Mouse (Mus musculus) CD4-positive, CD25-positive, alpha-beta regulatory T cell, adult 4 months (primary cell): ENCODE data around the gene Gadd45g. TPM values are rescaled to one million over a fixed set of nuclear protein-coding genes. Genes with fewer than 3 reads are reported as not detected.
"Not testable (repeated sequence)": the region's sequence is repeated elsewhere in the genome, so short reads cannot be mapped to it uniquely, and the experiment has no call there.

ENCODE experiments used
- ATAC-seq: one replicate; pipeline ENCODE4 v1.8.0; 2017
- polyA plus RNA-seq, 2 experiments: library from polyadenylated mRNA; unstranded; fragments of 100-300 nt; shearing (Covaris generic); gene quantifications; one replicate each; pipeline ENCODE4 v1.2.1; 2017

The Gadd45g gene
- polyA plus RNA-seq, 2 experiments from 2014 or later = 13.0 to 18.1 TPM

GRCm38 (mm10) chr13:51834024-51834423 is 12.5 kb upstream of the Gadd45g start:
- ATAC-seq = not testable (repeated sequence)

GRCm38 (mm10) chr13:51834520-51834919 is 12.0 kb upstream of the Gadd45g start:
- ATAC-seq = no peak

GRCm38 (mm10) chr13:51835208-51835607 is 11.3 kb upstream of the Gadd45g start:
- ATAC-seq = not testable (repeated sequence)

- ATAC-seq = peak; percentile 24
Measured at GRCm38 (mm10) chr13:51837402-51837801, 9.1 kb upstream of the Gadd45g start.

- peak; percentile 95 for ATAC-seq
Measured at GRCm38 (mm10) chr13:51839250-51840026, 7.0 kb upstream of the Gadd45g start.

GRCm38 (mm10) chr13:51840702-51841101 is 5.8 kb upstream of the Gadd45g start:
- no peak for ATAC-seq

GRCm38 (mm10) chr13:51841541-51842115 is 4.8 kb upstream of the Gadd45g start:
- no peak for ATAC-seq

- no peak for ATAC-seq
Measured at GRCm38 (mm10) chr13:51842191-51842590, 4.3 kb upstream of the Gadd45g start.

GRCm38 (mm10) chr13:51842773-51843172 is 3.7 kb upstream of the Gadd45g start:
- ATAC-seq = no peak

GRCm38 (mm10) chr13:51843298-51843697 is 3.2 kb upstream of the Gadd45g start:
- no peak for ATAC-seq

GRCm38 (mm10) chr13:51844118-51844517 is 2.4 kb upstream of the Gadd45g start:
- no peak for ATAC-seq

GRCm38 (mm10) chr13:51844661-51845060 is 1.8 kb upstream of the Gadd45g start:
- ATAC-seq = no peak

GRCm38 (mm10) chr13:51845072-51845471 is 1.4 kb upstream of the Gadd45g start:
- no peak for ATAC-seq

GRCm38 (mm10) chr13:51845591-51846191 is 787 bp upstream of the Gadd45g start:
- ATAC-seq = peak; percentile 15

GRCm38 (mm10) chr13:51846868-51847793 is 653 bp downstream of the Gadd45g start:
- ATAC-seq = no peak

- ATAC-seq = peak; percentile 12
Measured at GRCm38 (mm10) chr13:51847979-51848480, 1.6 kb downstream of the Gadd45g start.

GRCm38 (mm10) chr13:51848481-51849240 is 2.2 kb downstream of the Gadd45g start:
- ATAC-seq = peak; percentile 17

- ATAC-seq = no peak
Measured at GRCm38 (mm10) chr13:51849241-51850033, 3.0 kb downstream of the Gadd45g start.

- no peak for ATAC-seq
Measured at GRCm38 (mm10) chr13:51850565-51850964, 4.1 kb downstream of the Gadd45g start.

- ATAC-seq = no peak
Measured at GRCm38 (mm10) chr13:51852560-51853190, 6.2 kb downstream of the Gadd45g start.
